Mouse (Mus musculus): ENCODE data around the gene Gpr22. TPM values are rescaled to one million over a fixed set of nuclear protein-coding genes. Genes with fewer than 3 reads are reported as not detected.

Gene Gpr22
- polyA plus RNA-seq, 1 experiment from 2014 or later = 2.2 TPM

Other genes starting within 250 kb of the Gpr22 start
- gene Cbll1, start 214.3 kb downstream of the Gpr22 start, polyA plus RNA-seq (2014; fragmentation: Nextera tagmentation; extraction: Ambion mirVana) = 22.7 and 24.6 TPM in 2 replicates
- not detected in 2 replicates for gene Slc26a4, start 154.0 kb downstream of the Gpr22 start, polyA plus RNA-seq (2014; fragmentation: Nextera tagmentation; extraction: Ambion mirVana)
- 34.6 and 38.4 TPM in 2 replicates for gene Bcap29, start 79.3 kb downstream of the Gpr22 start, polyA plus RNA-seq (2014; fragmentation: Nextera tagmentation; extraction: Ambion mirVana)
- gene Dus4l, start 59.1 kb downstream of the Gpr22 start, polyA plus RNA-seq (2014; fragmentation: Nextera tagmentation; extraction: Ambion mirVana) = 9.0 and 10.3 TPM in 2 replicates
- 36.8 and 39.6 TPM in 2 replicates for gene Cog5, start 59.1 kb downstream of the Gpr22 start, polyA plus RNA-seq (2014; fragmentation: Nextera tagmentation; extraction: Ambion mirVana)
- 129 and 137 TPM in 2 replicates for gene Hbp1, start 236.6 kb upstream of the Gpr22 start, polyA plus RNA-seq (2014; fragmentation: Nextera tagmentation; extraction: Ambion mirVana)